Mouse (Mus musculus): ENCODE results near the gene Gm5431.

GRCm38 (mm10) chr11:48851270-48851995 lies 50.6 kb downstream of the Gm5431 start:
- TF ChIP-seq POLR2A (IDR thresholded peaks at IDR 0.05; ENCODE audit: insufficient read depth, low read depth, low read length) (no peak), CTCF (IDR thresholded peaks at IDR 0.05) (peak; percentile 50), EP300 (IDR thresholded peaks at IDR 0.05; ENCODE audit: insufficient read depth, low read depth, low read length) (no peak)

Measured in heart, adult 2 months (tissue).